Mouse (Mus musculus): Measurements from ENCODE around the gene 4932438H23Rik. TPM values are rescaled to one million over a fixed set of nuclear protein-coding genes. Genes with fewer than 3 reads are reported as not detected.

Gene 4932438H23Rik
- polyA plus RNA-seq, 1 experiment from 2014 or later, result 0.10 TPM

DNA sequence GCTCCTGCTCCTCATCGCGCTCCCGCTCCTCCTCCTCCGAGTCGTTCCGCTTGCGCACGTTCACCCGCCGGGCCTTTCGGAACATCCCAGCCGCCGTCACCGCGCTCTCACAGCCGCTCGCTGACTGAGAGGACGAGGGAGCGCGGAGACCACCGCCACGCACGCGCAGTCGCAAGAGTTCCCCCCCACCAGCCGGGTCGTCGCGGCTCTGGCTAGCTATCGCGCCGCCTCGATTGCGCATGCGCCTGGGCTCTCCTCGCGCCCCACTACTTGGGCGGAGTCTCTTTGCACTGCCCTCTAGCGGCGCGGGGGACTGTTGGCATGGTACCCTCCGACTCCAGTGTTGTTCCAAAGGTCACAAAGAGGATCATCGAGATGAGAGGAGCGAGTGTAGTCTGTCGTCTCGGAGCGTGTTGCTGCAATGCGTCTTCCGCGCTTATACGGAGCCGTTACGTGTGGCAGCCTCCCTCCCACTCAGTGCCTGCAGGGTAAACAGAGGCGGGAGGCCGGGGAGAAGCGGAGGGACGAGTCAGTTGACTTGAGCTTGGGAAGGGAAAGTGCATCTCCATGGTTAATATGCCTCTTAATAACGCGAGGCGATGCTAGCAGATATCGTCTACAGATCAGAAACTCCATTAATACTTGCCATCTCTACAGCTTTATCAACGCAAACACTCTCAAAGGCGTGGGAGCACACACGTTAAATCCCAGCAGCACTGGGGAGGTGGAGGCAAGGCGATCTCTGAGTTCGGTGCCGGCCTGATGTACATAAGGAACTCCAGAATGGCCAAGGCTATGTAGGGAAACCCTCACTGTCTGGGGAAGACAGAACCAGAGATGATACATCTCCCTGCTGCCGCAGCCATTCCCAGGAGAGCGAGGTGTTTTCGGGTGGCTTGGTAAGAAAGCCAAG lies 50.4 kb downstream of the 4932438H23Rik start, which contains the start of gene Paxbp1:
Gene Paxbp1, minus strand, starts transcription at position 274 of the 913 bp plus-strand sequence.
- H3K9me3 ChIP-seq, result no peaks in the 10 kb centered on the region
- peak within 1 kb of the TSS; percentile 98 for H3K27ac ChIP-seq
- peak within 1 kb of the TSS; percentile 69 for H3K4me2 ChIP-seq
- peak; percentile 98 for ATAC-seq (ENCODE audit: insufficient read depth, low FRiP score, low read depth)
- H3K27me3 ChIP-seq (replicated peaks), result no peaks in the 10 kb centered on the region
- peaks cover 3% of the 10 kb centered on the region for H3K4me1 ChIP-seq
- H3K36me3 ChIP-seq, result peaks cover 2% of the 10 kb centered on the region; the same call in 1 of the 2 replicates
- WGBS, result 2% methylated on average over 67 of the region's 70 CpGs
- peak within 1 kb of the TSS; percentile 97 for H3K4me3 ChIP-seq (replicated peaks)
- H3K9ac ChIP-seq, result peak within 1 kb of the TSS; percentile 97

DNA sequence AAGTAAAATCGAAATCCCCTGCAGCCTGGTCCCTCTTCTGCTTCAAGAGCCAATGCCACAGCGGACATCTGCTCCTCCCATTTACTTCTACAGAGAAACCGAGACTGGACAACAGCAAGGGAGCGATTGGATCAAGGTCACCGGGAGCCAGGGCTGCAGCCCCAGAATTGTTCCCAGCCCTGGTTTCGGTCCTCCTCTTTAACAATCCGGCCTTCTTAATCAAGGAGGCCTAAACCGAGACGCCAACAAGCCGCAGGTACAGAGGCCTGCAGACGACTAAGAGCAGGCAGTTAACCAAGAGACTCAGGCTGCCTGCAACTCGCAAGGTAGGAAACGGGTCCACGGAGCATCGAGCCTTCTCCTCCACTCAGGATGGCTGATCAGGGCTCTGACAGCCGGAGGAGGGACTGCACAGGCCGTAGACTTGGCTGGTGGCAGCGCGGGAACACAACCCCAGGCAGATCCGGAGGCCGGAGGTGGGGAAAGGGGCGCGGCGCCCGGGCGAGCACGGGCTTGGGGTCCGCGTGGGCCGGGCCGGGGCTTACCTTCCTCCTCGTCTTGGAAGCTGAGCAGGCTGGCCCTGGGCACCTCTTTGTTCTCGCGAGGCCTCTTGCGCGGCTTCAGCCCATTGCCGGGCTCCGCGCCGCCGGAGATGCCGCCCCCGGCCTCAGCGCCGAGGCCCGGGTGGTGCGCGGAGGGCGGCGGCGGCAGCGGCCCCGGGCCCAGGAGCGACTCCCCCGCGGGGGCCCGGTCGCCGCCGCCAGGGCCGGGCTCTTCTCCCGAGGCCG lies 51.3 kb downstream of the 4932438H23Rik start:
- peak overlapping the region; percentile 97 for H3K4me3 ChIP-seq (replicated peaks)
- H3K9ac ChIP-seq, result peak overlapping the region; percentile 97
- peak overlapping the region; percentile 98 for H3K27ac ChIP-seq
- H3K36me3 ChIP-seq, result peaks cover 4% of the 10 kb centered on the region; the same call in 1 of the 2 replicates
- H3K27me3 ChIP-seq (replicated peaks), result no peaks in the 10 kb centered on the region
- ATAC-seq (ENCODE audit: insufficient read depth, low FRiP score, low read depth), result peak; percentile 60
- H3K4me2 ChIP-seq, result peak overlapping the region; percentile 69
- H3K4me1 ChIP-seq, result peaks cover 3% of the 10 kb centered on the region
- no peaks in the 10 kb centered on the region for H3K9me3 ChIP-seq
- WGBS, result under 1% methylated on average over 44 of the region's 63 CpGs

DNA sequence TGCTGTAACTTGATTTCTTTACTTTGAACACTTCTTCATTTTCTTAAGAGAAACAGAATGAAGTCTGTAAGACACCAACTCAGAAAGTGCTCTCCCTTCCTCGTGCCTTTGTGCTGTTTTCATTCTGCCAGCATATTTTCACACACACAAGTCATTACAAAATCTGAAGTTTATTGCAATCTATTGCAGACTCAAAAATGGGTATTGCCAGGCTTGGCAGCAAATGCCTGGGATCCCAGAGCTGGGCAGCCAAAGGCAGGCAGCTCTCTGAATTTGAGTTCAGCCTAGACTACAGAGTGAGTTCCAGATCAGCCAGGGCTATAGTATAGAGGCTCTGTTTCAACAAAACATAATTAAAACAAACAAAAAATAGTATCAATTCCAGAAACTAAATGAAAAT lies 52.3 kb downstream of the 4932438H23Rik start:
- H3K36me3 ChIP-seq, result peaks cover 4% of the 10 kb centered on the region; the same call in 1 of the 2 replicates
- no peak for ATAC-seq (ENCODE audit: insufficient read depth, low FRiP score, low read depth)
- H3K9me3 ChIP-seq, result no peaks in the 10 kb centered on the region
- H3K9ac ChIP-seq, result no peak overlapping the region; the same call in 1 of the 2 replicates
- 50% methylated on average over 1 of the region's 1 CpGs for WGBS
- H3K4me2 ChIP-seq, result peak overlapping the region; percentile 69
- peak overlapping the region; percentile 5; the same call in 1 of the 2 replicates for H3K4me3 ChIP-seq (replicated peaks)
- H3K27ac ChIP-seq, result no peak overlapping the region
- peaks cover 3% of the 10 kb centered on the region for H3K4me1 ChIP-seq
- no peaks in the 10 kb centered on the region for H3K27me3 ChIP-seq (replicated peaks)

DNA sequence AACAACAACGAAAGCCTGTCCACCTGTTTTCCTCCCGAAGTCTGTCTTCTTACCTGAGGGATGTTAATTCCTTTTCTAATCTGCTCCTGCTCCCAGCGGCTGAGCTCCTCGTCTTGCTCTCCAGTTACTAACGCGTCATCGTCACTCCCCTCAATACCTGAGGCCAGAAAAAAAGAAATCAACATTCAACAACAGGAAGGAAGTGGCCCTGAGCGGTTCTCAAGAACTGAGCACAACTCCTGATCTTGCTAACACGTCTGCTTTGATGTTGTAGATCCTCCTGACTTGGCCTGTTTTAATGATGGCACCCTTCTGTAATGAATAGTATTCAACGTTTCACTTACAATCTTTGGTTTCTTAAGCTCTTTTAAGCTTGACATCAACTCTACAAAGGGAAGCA lies 59.1 kb downstream of the 4932438H23Rik start:
- Histone ChIP-seq H3K36me3 (peaks cover 50% of the 10 kb centered on the region), H3K27me3 (replicated peaks) (no peaks in the 10 kb centered on the region), H3K9me3 (no peaks in the 10 kb centered on the region), H3K27ac (no peak overlapping the region), H3K4me1 (no peaks in the 10 kb centered on the region), H3K4me3 (replicated peaks) (no peak overlapping the region), H3K9ac (no peak overlapping the region), H3K4me2 (no peak overlapping the region)
- ATAC-seq (ENCODE audit: insufficient read depth, low FRiP score, low read depth), result no peak
- WGBS, result 91% methylated on average over 10 of the region's 10 CpGs

DNA sequence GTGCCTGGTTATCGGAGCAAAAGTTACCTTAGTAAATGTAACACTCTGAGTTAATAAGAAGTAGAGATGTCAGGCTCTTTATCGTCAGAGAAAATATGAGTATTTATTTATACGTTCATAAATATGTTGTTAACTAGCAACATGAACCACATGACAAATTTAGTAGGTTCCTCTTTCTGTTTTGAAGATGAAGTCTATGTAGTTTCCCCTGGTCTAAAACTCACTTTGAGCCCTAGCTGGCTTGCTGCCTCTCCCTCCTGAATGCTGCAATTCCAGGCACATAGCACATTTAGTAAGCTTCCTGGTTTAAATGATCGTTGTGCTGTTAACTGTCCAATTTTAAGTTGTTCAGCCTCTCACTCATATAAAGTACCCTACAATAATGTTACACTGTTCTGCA lies 64.2 kb downstream of the 4932438H23Rik start:
- Histone ChIP-seq H3K36me3 (peaks cover 54% of the 10 kb centered on the region), H3K4me3 (replicated peaks) (no peak overlapping the region), H3K4me2 (no peak overlapping the region), H3K27ac (no peak overlapping the region), H3K9me3 (no peaks in the 10 kb centered on the region), H3K27me3 (replicated peaks) (no peaks in the 10 kb centered on the region), H3K4me1 (no peaks in the 10 kb centered on the region), H3K9ac (no peak overlapping the region)
- ATAC-seq (ENCODE audit: insufficient read depth, low FRiP score, low read depth), result no peak
- 90% methylated on average over 4 of the region's 4 CpGs for WGBS

DNA sequence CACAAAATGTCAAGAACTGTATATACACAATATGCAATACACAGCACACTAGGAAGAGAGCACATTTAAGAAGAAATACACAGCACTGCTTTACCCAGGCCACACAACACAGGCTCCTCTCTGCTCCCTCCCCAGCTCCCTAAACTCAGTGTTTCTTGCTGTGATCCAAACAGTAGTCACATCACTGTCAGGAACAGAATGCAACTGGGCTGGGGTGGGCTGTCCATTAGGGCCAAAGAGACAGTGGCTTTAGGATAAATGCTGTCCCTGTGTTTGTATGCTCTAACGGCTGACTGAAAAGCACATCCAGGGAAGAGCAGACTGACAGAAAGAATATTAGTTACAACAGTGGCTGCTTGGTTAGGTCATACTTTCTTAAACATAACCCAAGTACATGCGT lies 65.0 kb downstream of the 4932438H23Rik start:
- no peaks in the 10 kb centered on the region for H3K9me3 ChIP-seq
- WGBS, result 89% methylated on average over 2 of the region's 2 CpGs
- peaks cover 55% of the 10 kb centered on the region for H3K36me3 ChIP-seq
- no peaks in the 10 kb centered on the region for H3K27me3 ChIP-seq (replicated peaks)
- H3K9ac ChIP-seq, result no peak overlapping the region
- ATAC-seq (ENCODE audit: insufficient read depth, low FRiP score, low read depth), result no peak
- H3K4me3 ChIP-seq (replicated peaks), result no peak overlapping the region
- H3K4me2 ChIP-seq, result no peak overlapping the region
- no peaks in the 10 kb centered on the region for H3K4me1 ChIP-seq
- no peak overlapping the region for H3K27ac ChIP-seq

DNA sequence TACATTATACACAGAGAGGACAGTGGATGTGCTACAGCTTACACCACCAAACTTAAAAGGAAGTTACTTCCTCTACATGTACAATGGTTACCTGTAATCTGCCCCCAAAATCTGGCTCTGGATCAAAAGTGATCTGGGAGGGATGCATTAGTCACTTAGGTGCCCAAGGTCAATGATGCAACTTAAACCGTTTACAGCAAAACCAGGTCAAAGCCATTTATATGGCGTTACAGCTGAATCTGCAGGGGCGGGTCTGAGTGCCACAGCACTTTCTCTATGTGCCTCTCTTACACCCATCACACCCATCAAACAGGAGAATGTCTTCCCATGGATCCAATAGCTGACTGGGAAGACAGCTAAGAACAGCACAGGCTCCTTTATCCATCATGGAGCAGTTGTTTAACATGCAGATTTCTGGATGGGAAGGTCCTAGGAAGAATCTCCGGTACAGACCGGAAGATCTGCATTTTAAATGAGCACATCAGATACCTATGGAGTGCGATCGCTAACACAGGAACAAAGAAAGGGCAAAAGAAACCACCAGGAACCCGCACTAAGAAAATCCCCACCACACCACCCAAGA lies 65.7 kb downstream of the 4932438H23Rik start:
- 84% methylated on average over 8 of the region's 8 CpGs for WGBS
- Histone ChIP-seq H3K36me3 (peaks cover 56% of the 10 kb centered on the region), H3K9ac (no peak overlapping the region), H3K4me3 (replicated peaks) (no peak overlapping the region), H3K4me2 (no peak overlapping the region), H3K27me3 (replicated peaks) (no peaks in the 10 kb centered on the region), H3K27ac (no peak overlapping the region), H3K9me3 (no peaks in the 10 kb centered on the region), H3K4me1 (no peaks in the 10 kb centered on the region)
- ATAC-seq (ENCODE audit: insufficient read depth, low FRiP score, low read depth), result no peak

DNA sequence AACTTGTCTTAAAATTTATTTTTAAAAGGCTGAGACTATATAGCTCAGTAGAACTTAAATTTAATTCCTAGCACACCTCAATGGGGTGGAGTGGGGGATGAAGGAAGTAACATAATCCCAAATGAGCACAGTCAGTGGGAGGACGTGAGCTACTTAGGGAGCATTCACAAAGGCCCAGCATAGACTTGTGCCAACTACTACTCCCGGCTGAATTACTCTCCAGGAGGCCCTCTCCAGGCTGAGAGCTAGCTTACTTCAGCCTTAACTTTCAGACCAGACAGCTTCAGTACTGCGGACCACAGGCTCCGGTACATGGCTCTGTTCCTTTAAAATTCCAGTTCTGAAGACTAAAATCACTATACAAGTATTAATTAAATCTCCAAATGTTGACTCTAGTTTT lies 68.6 kb downstream of the 4932438H23Rik start:
- Histone ChIP-seq H3K4me1 (no peaks in the 10 kb centered on the region), H3K36me3 (peaks cover 55% of the 10 kb centered on the region), H3K9me3 (no peaks in the 10 kb centered on the region), H3K4me3 (replicated peaks) (no peak overlapping the region), H3K27ac (no peak overlapping the region), H3K9ac (no peak overlapping the region), H3K27me3 (replicated peaks) (no peaks in the 10 kb centered on the region), H3K4me2 (no peak overlapping the region)
- no peak for ATAC-seq (ENCODE audit: insufficient read depth, low FRiP score, low read depth)
- 94% methylated on average over 4 of the region's 4 CpGs for WGBS

DNA sequence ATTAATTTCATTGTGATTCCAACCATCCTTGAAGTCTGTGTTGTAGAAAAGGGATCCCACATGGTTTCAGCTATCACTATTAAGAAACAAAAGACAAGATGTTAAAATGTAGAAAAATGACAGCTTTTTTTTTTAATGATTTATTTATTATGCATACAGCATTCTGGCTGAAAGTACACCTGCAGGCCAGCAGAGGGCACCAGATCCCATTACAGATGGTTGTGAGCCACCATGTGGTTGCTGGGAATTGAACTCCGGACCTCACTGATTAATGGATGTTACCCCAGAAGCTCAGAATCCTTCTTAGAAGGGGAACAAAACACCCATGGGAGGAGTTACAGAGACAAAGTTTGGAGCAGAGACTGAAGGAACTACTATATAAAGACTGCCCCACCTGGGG lies 71.5 kb downstream of the 4932438H23Rik start:
- Histone ChIP-seq H3K9ac (no peak overlapping the region), H3K36me3 (peaks cover 59% of the 10 kb centered on the region), H3K27ac (no peak overlapping the region), H3K27me3 (replicated peaks) (no peaks in the 10 kb centered on the region), H3K4me1 (no peaks in the 10 kb centered on the region), H3K4me3 (replicated peaks) (no peak overlapping the region), H3K9me3 (no peaks in the 10 kb centered on the region), H3K4me2 (no peak overlapping the region)
- 83% methylated on average over 1 of the region's 1 CpGs for WGBS
- no peak for ATAC-seq (ENCODE audit: insufficient read depth, low FRiP score, low read depth)

DNA sequence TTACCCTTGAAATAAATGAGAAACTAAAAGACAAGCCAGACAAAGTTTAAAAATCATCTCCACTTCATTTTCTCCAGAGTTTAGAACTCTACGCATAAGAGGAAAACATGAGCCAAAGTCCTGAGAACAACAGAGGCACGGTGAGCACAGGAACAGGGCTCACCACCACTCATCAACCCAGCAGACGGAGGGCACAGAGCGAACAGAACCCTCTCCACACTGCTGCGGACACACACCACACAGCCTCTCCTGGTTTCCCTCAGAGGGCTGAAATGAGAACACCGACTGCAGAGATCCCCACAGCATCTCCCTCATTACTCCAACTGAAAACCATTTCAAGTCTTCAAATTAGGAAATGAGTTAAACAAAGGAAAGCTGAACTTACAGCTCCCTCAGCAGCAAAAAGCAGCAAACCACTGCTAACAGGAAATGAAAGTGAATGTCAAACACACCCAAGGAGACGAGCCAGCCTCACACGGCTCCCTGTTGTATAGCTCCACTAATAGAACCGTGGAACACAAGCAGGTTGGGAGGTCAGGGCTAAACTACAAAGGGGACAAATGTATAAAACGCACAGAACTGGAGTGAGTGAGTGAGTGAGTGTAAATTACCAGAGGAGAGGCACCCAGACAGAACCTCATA lies 74.0 kb downstream of the 4932438H23Rik start:
- no peaks in the 10 kb centered on the region for H3K4me1 ChIP-seq
- no peak for ATAC-seq (ENCODE audit: insufficient read depth, low FRiP score, low read depth)
- H3K27ac ChIP-seq, result no peak overlapping the region
- H3K4me2 ChIP-seq, result no peak overlapping the region
- no peak overlapping the region for H3K9ac ChIP-seq
- no peak overlapping the region for H3K4me3 ChIP-seq (replicated peaks)
- H3K9me3 ChIP-seq, result no peaks in the 10 kb centered on the region
- H3K36me3 ChIP-seq, result peaks cover 59% of the 10 kb centered on the region
- WGBS, result 90% methylated on average over 10 of the region's 10 CpGs
- no peaks in the 10 kb centered on the region for H3K27me3 ChIP-seq (replicated peaks)

DNA sequence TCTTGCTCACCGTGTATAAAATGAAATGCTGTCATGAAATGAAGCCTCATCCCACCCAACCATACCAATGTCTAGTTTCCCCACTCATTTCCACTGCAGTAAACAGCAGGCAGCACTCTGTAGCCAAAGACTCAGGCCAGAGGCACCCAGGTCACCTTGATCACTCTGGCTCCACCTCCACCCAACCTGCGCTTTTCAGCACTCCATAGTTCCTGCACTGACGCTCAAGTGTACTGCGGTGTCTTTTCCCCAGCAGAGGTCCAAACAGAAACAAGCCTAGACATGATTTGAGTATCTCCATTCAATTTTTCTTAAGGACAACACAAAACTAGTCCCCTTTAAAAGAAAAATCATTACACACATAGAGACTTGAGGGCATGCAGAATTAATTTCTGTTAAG lies 75.4 kb downstream of the 4932438H23Rik start:
- ATAC-seq (ENCODE audit: insufficient read depth, low FRiP score, low read depth), result no peak
- H3K4me2 ChIP-seq, result no peak overlapping the region
- 90% methylated on average over 4 of the region's 4 CpGs for WGBS
- no peak overlapping the region for H3K4me3 ChIP-seq (replicated peaks)
- peaks cover 53% of the 10 kb centered on the region for H3K36me3 ChIP-seq
- no peak overlapping the region for H3K9ac ChIP-seq
- no peaks in the 10 kb centered on the region for H3K27me3 ChIP-seq (replicated peaks)
- H3K4me1 ChIP-seq, result no peaks in the 10 kb centered on the region
- no peaks in the 10 kb centered on the region for H3K9me3 ChIP-seq
- H3K27ac ChIP-seq, result no peak overlapping the region
